Mouse (Mus musculus) layer of hippocampus, postnatal 25 days (tissue): ENCODE measurements around the gene Lrp1. TPM values are rescaled to one million over a fixed set of nuclear protein-coding genes. Genes with fewer than 3 reads are reported as not detected.
A peak's percentile ranks its signal among the peaks of the same experiment; 100 is the strongest.

ENCODE experiments used
- DNase-seq, 2 experiments: peaks; one replicate each; pipeline ENCODE4 v3.0.0; 2022; ENCODE audit warnings: mixed read lengths in 2 of 2, low spot score in 1 of 2; ENCODE audit errors: extremely low spot score in 1 of 2
- total RNA-seq, 2 experiments: library from RNA; stranded (reverse); gene quantifications; 2 replicates each; pipeline ENCODE4 v1.2.3; 2021

Lrp1 gene
- total RNA-seq, 2 experiments from 2014 or later: 259 to 316 TPM

DNA sequence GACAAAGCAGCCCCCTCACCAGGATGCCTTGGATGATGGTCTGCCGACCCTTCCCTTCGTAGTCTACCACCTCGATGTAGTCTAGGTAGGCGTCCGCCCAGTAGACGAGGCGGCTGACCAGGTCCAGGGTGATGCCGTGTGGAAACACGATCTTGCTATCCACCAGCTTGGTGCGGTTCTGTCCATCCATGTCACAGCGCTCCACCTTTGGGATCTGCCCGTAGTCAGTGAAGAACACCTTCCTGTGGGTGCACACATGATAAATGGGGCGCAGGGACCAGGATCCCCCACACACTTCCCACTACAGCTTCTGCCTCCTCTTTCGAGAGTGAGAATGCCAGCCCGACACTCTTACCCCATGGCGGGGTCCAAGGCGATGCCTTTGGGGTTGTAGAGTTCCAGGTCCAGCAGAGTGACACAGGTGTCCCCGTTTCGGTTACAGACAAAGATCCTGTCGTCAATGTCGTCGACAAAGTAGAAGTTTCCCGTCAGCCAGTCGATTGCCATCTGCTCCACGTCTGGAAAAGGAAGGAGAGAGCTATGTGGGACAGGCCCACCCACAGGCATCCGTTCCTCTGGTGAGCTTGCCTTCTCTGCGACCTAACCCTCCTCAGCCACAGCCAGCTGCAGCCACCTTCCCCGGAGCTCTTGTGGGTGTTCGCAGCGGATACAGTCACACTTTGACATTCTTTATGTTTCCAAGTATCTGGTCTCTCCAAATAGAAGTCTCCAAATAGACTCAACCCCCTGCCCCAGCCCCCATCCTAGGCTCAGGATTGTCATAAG, 25.8 kb downstream of the Lrp1 start:
- no peak for DNase-seq

DNA sequence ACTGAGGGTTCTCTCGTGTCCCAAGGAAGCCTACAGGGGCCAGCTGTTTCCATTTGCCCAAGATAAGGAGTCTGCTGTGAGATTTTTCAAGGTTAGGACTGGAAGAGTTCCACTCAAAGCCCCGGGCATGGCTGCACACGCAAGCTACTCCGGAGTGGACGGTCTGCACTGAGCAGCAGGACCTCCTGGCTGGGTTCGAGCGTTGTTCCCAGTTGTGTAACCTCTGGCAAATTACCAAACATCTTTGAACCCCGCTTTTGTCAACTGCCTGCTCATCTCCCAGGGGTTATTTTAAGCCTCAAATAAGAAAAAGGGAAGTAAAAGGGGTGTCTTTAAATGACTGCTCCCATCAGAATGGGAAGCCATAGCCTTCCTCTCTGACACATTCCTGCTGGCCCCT, 26.5 kb downstream of the Lrp1 start:
- DNase-seq: no peak

DNA sequence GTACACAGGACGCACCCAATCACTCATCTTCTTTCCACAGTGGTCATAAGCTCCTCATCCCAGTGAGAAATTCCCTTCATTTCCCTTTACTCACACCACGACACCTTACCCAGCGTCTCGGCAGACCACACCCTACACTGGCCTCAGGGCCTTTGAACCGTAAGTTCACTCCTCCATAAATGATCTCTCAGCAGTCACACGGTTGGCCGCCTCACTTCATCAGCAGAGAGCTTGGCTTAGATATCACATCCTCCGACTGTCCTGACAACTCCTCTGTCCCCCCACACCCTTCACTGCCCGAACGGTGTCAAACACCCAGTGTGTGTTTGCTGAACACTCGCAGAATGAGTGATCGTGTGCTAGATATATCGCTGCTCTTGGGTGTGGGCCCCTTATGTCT, 28.1 kb downstream of the Lrp1 start:
- DNase-seq: no peak

DNA sequence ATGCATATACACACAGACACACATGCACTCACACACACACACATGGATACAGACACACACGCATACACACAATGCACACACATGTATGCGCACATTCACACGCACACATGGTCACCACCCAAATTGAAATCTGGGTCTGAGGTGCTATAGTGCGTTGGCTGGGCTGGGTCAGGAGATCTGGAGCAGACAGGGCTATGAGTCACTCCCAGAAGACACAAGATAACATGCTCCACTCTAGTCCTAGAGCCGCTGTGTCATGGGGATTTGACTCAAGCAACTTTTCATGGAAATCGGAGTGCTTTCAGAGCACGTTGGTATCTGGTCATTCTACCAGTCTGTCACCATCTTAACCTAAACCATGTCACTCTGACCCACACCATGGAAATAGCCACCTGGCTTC, 28.5 kb downstream of the Lrp1 start:
- no peak for DNase-seq

DNA sequence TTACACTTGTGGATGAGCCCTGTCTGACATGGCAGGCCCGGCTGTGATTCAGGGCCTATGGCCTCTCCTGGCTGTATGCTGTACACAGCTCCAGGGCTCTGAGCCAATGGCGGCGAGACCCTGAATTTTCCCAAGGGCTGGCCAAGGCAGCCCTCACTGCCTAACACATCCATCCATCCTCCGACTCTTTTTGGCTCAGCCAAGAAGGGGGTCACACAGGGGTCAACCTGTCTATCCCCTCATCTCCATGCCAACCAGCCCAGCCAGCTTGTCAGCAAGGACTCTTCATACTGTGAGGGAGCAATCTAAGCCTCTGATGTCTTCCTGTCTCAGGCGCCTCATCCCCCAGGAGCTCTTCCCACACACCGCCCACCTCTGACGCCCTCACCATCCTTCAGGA, 29.4 kb downstream of the Lrp1 start:
- DNase-seq: no peak

DNA sequence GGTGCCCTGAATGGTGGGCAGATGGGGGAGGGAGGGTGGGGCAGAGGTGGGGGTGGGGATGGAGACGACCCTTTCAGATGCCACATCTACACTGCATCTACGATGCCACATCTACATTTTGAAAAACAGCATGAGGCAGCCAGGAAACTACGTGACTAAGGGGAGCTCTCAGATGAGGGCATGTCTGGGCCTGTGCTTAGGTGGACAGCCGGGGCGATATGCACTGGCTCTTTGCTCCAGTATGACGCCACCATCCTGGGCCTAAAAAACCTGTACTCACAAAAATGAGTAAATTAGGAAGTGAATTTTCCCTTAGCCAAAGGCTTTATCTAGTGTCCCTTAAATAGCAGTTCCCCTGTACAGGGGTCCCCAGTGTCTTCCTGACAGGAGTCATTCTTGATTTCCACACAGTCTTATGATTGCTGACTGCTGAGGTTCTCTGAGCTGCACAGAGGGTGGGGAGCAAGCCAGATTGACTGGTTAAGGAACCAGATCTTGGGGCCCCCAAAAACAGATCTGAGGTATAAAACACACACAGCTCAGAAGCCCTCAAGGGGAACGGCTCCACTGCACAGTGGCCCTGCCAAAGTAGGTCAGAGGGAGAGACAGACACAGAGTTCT, 30.0 kb downstream of the Lrp1 start:
- no peak for DNase-seq

DNA sequence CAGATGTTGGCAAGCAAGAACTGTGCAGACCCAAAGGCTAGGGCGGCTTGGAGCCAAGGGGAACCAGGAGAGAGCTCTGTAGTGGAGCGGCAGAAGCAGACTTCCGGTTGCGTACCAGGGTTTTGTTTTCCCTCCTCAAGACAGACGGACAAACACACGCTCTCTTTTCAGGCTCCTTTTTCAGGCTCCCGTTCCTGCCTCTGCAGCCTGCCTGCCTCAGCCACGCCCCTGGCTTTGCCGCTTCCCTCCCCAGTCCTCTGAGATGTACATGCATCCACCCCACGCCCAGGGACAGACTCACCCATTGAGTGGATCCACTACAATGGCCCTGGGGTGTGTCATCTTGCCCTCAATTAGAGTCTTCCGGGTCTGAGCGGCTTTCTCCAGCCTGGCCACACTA, 30.7 kb downstream of the Lrp1 start:
- no peak for DNase-seq

DNA sequence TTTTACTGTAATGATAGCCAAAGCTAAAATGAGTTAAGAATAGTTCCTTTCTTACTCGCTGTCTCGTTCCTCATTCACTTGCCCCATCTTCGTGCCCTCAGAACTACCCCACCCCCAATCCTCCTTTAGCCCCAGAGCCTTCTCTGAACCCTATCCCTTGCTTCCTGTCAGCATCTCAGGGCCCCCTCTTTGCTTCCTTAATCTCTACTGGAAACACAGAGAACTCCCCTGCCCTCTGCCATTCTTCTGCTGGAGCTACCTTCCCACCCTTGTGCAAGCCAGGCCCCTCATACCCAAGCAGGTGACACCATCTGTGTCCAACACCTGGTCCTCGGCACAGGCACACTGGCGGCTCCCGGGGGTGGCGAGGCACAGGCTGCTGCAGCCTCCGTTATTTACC, 33.2 kb downstream of the Lrp1 start:
- no peak for DNase-seq

DNA sequence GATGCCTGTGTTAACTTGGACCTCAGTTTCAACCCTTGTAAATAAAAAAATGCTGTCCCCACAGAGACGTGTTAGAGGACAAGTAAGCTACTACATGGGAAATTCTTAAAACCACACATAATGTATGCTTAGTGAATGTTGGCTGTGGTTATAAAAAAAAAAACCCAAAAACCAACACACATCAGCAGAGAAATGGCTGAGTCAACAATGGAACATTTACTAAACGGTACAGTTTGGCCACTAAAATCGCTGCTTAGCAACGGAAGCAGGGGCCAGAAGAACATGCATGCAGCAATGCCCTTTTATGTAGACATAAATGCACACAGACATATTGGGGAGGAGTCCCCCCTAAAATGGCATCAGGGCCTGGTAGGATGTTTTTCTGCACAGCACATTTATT, 34.7 kb downstream of the Lrp1 start:
- DNase-seq: no peak

DNA sequence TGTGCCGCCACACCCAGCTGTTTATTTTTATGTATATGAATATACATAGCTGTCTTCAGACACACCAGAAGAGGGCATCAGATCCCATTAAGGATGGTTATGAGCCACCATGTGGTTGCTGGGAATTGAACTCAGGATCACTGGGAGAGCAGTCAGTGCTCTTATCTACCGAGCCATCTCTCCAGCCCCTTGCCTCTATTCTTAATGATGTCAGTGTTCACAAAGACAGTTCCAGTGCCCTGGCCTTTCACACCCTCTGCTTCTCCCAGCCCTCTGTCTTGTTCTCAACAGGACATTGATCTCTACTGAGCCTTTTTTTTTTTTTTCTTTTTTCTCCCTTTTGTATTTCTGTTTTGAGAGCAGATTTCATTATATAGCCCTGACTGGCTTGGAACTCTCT, 35.4 kb downstream of the Lrp1 start:
- no peak for DNase-seq

DNA sequence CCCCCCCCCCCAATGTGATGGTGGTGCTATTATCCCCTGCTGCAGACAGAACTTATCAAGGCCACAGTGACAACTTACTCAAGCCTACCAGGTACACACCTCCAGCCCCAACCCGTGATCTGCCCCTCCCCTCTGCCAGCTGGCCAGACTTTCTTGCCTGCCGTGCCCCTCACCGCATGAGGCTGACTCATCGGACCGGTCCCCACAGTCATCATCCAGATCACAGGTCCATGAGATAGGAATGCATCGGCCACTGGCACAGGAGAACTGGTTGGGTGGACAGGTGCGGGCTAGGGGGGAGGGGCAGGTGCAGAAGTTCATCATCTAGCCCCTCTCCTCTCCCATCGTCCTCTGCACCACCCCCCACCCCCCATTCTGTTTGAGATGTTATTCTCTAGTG, 37.3 kb downstream of the Lrp1 start:
- DNase-seq: no peak

DNA sequence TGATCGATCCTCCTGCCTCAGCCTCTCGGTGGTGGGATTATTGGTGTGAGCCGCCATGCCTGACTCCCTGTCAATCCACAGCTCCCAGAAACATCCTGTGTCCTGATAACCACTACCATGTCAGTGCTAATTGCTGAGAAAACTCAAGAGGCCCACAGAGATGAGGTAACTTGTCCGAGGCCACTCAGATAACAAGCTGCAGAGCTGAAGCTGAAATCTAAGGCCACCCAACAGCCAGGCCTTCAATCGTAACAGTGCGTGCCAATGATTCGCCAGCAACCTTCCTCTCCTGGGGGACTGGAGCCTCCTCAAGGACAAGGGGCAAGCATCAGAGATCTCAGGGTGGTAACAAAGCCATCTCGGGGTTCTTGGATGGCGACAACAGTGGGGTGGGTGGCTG, 39.7 kb downstream of the Lrp1 start:
- no peak for DNase-seq

DNA sequence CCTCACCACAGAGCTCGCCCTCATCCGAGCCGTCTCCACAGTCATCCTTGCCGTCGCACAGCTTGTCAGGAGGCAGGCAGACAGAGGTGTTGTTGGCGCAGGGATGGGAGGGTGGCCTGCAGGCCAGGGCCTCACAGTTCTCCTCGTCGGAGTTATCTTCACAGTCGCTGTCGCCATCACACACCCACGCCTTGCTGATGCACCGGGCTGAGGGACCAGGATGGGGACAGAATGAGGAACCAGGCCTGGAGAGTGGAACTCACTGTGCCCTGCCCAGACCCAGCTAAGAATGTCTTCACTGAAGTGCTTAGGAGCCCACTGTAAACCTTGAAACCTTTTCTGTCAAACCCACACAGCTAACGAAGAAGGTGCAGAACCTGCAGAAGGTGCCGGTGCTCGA, 43.0 kb downstream of the Lrp1 start:
- no peak for DNase-seq

DNA sequence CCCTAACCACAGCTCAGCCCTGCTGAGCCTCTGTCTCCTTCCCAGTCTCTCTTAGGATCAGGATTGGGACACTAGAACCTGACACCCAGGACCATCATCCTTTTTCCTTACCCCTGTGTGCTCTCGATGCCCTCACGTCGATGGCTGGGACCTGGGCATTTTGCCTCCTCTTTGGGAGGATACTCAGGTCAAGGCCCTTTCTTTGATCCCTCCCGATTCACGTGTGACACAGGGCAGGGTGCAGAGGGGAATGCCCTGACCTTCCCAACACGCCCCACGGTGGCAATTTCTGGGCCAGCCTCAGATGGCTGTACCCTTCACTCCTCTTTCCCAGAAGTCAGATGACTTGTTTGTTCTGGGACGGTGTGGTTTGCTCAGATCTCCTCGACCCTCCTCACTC, 43.8 kb downstream of the Lrp1 start:
- no peak for DNase-seq

DNA sequence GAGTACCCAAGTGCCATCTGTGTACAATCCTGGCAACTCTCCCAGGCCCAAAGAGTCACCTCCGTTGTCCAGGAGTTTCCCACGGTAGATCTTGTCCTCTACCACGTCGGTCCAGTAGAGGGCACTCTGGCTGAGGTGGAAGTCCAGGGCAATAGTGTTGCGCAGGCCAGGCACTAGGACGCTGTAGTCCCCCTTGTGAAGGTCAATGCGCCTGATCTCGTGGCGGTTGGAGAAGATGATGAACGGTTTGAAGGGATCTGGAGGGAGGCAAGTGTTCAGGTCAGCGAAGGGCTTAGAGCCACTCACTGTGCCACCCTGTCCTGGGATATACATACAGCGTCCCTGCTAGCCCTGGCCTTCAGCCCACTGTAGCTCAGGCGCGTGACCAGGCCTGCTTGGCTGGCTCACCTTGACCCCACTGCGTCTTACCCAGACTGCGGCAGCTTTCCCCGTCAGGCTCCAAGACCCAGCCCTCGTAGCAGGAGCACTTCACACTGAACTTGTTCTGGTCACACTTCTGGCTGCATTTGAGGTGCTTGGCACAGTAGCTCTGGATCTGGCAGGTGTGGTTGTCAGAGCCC, 44.5 kb downstream of the Lrp1 start:
- peak in 1 of 2 experiments; percentile 62 for DNase-seq

DNA sequence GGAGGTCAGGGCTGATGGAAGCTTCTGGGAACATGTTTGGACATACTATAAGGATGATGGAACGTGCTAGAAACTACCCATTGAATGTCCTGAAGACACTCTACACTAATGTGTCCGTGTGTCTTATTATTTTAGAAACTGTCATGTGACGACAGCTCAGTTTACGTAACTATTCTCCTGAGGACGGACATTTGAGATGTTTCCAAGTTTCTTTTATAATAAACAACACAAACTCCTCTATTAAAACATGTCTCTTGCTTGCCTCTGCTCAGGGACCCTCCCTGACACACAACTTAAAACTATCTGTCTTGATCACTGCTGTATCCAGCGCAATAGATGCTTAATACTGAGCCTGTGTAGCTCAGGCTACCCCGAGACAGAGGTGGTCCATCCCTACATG, 45.2 kb downstream of the Lrp1 start:
- DNase-seq: no peak

DNA sequence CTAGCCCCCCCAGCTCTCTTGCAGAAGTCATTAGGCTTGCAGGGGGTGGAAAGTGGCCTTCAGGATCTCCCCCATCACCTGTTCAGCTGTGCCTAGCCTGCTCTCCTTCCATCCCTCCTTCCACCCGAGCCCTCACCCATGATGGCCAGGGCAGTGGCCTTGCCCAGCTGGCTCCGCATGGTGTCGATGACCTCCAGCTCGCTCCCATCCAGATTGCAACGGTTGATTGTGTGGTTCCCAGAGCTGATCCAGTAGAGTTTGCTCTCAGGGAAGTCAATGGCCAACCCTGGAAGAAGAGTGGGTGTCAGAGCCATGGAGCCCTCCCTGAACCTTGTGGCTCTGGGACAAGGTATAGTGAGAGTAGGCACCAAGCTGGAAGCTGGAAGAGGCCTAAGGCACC, 48.7 kb downstream of the Lrp1 start:
- DNase-seq: no peak

DNA sequence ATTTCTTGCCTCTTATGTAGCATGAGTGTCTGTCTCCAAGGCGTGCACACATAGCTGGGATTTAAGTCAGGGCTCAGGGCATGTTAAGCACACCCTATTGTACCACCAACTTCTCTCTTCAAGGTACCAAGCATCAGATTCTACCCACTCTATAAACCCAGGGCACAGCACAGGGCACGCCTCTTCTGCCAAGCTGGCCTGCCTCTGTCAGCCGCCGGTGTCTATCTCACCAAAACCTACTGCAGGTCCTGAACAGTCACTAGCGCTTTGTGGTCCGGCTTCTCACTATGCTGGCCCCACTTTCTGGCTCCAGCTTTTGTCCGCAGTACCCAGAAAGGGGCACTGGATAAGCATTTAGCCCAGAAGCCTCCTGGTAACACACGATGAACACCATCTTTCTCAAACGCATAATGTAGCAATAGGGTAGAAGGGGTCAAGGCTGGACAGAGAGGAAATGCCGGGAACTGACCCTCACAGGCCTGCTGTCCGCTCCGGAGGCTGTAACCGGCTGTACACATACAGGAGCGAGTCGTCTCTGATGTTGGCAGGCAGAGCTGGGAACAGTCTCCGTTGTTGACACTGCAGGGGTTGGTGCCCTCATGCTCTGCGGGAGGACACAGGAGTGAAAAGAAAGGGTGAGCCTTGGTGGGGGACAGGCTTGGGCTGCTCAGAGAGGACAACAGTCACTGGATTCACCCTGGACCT, 49.9 kb downstream of the Lrp1 start:
- no peak for DNase-seq

DNA sequence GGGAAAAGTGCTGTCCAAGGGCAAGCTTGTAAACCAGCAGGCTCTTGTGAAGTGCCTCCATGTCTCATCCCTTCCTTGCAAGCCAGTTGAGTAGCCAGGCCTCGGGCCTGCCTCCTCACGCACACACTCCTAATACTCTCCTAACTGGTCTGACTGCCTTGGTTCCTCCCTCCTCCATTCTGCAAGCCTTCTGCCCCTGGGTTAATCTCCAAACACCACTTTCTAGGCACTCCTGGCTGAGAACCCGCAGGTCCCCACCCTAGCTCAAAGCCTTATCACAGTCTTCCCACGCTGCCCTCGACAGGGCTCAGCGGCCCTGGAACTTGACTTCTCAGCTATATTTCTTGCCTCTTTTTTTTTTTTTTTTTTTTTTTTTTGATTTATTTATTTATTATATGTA, 50.6 kb downstream of the Lrp1 start:
- DNase-seq: no peak

DNA sequence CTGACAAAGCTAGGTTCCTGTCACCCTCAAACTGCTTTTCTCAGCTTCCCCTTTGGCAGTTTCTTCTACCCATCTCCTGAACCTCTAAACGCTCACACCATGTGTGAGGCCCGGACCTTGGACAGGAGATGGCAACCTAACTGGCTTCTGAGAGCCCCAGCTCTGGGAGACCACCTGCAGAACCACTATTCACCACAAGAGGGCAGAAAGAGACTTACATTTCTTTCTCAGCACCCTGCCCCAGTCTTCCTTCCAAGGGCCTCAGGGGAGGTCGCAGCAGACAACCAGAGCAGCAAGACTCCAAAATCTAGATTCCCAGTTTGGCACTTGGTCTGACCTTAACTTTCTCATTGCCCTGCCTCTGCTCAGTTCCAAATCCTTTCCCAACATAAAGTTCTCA, 51.5 kb downstream of the Lrp1 start:
- peak; percentile 42 to 74 for DNase-seq

DNA sequence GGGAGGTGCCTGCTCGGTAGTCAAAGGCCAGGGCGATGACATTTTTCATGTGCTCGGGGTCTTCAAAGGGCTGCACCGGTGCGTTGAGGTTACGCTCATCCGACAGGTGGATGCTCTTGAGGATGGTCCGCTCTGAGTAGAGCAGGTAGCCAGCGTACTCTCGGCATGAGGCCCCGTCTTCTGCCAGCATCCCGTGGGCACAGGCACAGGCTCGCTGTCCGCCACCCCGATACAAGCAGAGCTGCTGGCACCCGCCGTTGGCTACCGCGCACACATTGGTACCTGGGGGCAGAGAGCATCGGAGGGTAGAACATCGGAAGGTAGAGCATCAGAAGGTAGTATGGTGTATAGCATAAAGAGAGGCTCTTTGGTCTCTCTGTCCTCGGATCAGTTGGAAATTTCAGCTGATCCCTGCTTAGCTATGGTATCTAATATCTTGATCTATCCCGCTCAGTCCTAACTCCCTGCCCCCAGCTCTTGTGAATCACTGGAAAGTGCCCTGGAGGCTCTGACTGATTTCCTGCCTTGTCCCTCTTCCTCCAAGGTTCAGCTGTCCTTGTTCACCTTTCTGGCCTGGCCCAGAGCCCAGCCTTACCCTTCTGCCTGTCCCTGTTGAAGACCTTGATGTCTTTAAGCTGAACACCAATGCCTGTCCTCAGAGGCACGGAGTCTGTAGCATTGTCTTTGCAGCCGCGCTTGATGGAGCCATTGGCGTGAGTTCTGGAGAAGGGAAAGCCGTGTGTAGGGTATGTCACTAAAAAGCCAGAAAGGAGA, 54.2 kb downstream of the Lrp1 start:
- no peak for DNase-seq
